Mouse (Mus musculus) spleen, adult 2 months (tissue): Measurements from ENCODE around the gene Rassf1.

Source experiments
- CTCF ChIP-seq: fragments of 200-500 bp; IDR thresholded peaks from 2 replicates; pipeline ENCODE4 v1.5.1; 2011; ENCODE audit warnings: mild to moderate bottlenecking, inconsistent platforms; ENCODE audit not compliant: insufficient read depth, insufficient read length, insufficient replicate concordance; ENCODE audit errors: extremely low read depth
- POLR2A ChIP-seq: fragments of 200-500 bp; IDR thresholded peaks from 2 replicates; pipeline ENCODE4 v1.6.1; 2011; ENCODE audit warnings: low read depth, low read length, inconsistent platforms

- TF ChIP-seq CTCF = peak; percentile 99
- no peak for TF ChIP-seq POLR2A
Observed at GRCm38 (mm10) chr9:107602068-107602648, 50.8 kb downstream of the Rassf1 start.
